Mouse (Mus musculus) common myeloid progenitor, adult 5-6 weeks (primary cell): ENCODE results near the gene Mettl5. TPM values are rescaled to one million over a fixed set of nuclear protein-coding genes. Genes with fewer than 3 reads are reported as not detected.

Source experiments
- ATAC-seq: replicated peaks from 2 replicates; pipeline ENCODE4 v1.8.0; 2016; ENCODE audit warnings: low read depth, mild to moderate bottlenecking, moderate TSS enrichment, inconsistent platforms; ENCODE audit not compliant: poor library complexity, severe bottlenecking
- total RNA-seq: library from RNA; stranded (forward); fragments of 200-1000, 187-1606 nt; gene quantifications from 2 replicates; pipeline ENCODE4 v1.2.3, GENCODE M21; 2017

Mettl5 gene
- total RNA-seq, 1 experiment from 2014 or later = 48.3 TPM

GRCm38 (mm10) chr2:69860972-69861452 is 24.4 kb downstream of the Mettl5 start:
- peak; percentile 62 for ATAC-seq

- ATAC-seq = no peak
Observed at GRCm38 (mm10) chr2:69857882-69858281, 27.5 kb downstream of the Mettl5 start.

- peak; percentile 77 for ATAC-seq
Observed at GRCm38 (mm10) chr2:69856392-69856791, 29.0 kb downstream of the Mettl5 start.

- ATAC-seq = peak; percentile 81
Observed at GRCm38 (mm10) chr2:69851427-69852058, 33.9 kb downstream of the Mettl5 start.

- ATAC-seq = no peak
Observed at GRCm38 (mm10) chr2:69849215-69849614, 36.2 kb downstream of the Mettl5 start.

GRCm38 (mm10) chr2:69840261-69840660 is 45.2 kb downstream of the Mettl5 start:
- ATAC-seq = no peak

- ATAC-seq = no peak
Observed at GRCm38 (mm10) chr2:69838707-69839106, 46.7 kb downstream of the Mettl5 start.

GRCm38 (mm10) chr2:69837996-69838395 is 47.4 kb downstream of the Mettl5 start:
- 0 out of 2 replicates have a peak, but pooled peaks have one; percentile 50 for ATAC-seq

GRCm38 (mm10) chr2:69837244-69837967 is 48.0 kb downstream of the Mettl5 start:
- no peak for ATAC-seq

- ATAC-seq = no peak
Observed at GRCm38 (mm10) chr2:69830116-69830515, 55.3 kb downstream of the Mettl5 start.

GRCm38 (mm10) chr2:69829680-69830079 is 55.7 kb downstream of the Mettl5 start:
- ATAC-seq = 0 out of 2 replicates have a peak, but pooled peaks have one; percentile 22

GRCm38 (mm10) chr2:69828031-69828430 is 57.4 kb downstream of the Mettl5 start:
- no peak for ATAC-seq

GRCm38 (mm10) chr2:69826380-69826779 is 59.0 kb downstream of the Mettl5 start:
- no peak for ATAC-seq

GRCm38 (mm10) chr2:69825898-69826297 is 59.5 kb downstream of the Mettl5 start:
- no peak for ATAC-seq

GRCm38 (mm10) chr2:69823129-69823677 is 62.2 kb downstream of the Mettl5 start:
- ATAC-seq = no peak

- ATAC-seq = 0 out of 2 replicates have a peak, but pooled peaks have one; percentile 21
Observed at GRCm38 (mm10) chr2:69822361-69823128, 62.9 kb downstream of the Mettl5 start.

- ATAC-seq = peak; percentile 69
Observed at GRCm38 (mm10) chr2:69821711-69822110, 63.7 kb downstream of the Mettl5 start, which contains the start of gene Klhl23. Gene Klhl23 (plus strand): TSS chr2:69821944.
